Mouse (Mus musculus) left cerebral cortex, postnatal 14 days (tissue): Measurements from ENCODE around the gene Phyhd1. TPM values are rescaled to one million over a fixed set of nuclear protein-coding genes. Genes with fewer than 3 reads are reported as not detected.

ENCODE experiments used
- DNase-seq, 2 experiments: peaks; one replicate each; pipeline ENCODE4 v3.0.0; 2021 to 2022; ENCODE audit warnings: low spot score in 2 of 2, mixed read lengths in 1 of 2
- intact Hi-C: fragments of 180-260 bp; cut with DNase I; formaldehyde crosslinking; loops from one replicate; pipeline ENCODE4 v1.15.1; 2025
- long read RNA-seq, 2 experiments: library from polyadenylated mRNA; stranded (forward); transcript quantifications; one replicate each; pipeline ENCODE4 v2.0.0; 2021
- total RNA-seq, 2 experiments: library from RNA; stranded (reverse); gene quantifications; 2 replicates each; pipeline ENCODE4 v1.2.3; 2021

Phyhd1 gene
- total RNA-seq = 10 to 100 TPM; 14.1 to 25.7 TPM
- long read RNA-seq, experiment 1, partial matches to known transcripts = 0 of 1 reads
- long read RNA-seq, experiment 1, other reads (novel, unspliced or antisense) = 1 of 1 reads
- long read RNA-seq, experiment 2, partial matches to known transcripts = 0 of 2 reads
- long read RNA-seq, experiment 2, other reads (novel, unspliced or antisense) = 1 of 2 reads

GRCm38 (mm10) chr2:30265767-30266253 lies at the start of gene Phyhd1:
Gene Phyhd1, plus strand, starts transcription at chr2:30266203.
- intact Hi-C loops = loop anchor here (1.0 to 5.0 kb wide), 2 partner anchors 28 to 99 kb away; no protein-coding TSS in a partner anchor
- peak; percentile 67 to 86 for DNase-seq

- intact Hi-C loops = no loop called here
- DNase-seq = no peak
Measured at GRCm38 (mm10) chr2:30216293-30216692, 49.7 kb upstream of the Phyhd1 start.

DNA sequence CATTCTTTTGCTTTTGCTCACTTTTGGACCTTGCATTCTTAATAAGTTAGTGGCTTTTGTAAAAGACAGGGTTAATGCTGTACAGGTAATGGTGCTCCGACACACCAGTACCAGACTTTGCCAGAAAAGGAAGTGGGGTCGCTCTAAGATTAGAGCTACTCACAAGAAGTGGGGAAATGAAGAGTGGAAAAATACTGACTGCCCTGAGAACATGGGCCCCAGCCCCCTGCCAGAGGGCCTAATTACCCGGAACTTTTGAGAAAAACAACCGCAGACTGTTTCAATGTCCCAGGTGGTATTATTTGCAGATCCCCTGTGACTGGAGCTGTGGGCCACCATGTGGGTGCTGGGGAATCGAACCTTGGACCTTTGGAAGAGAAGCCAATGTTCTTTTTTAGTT lies 30.4 kb upstream of the Phyhd1 start:
- intact Hi-C loops = no loop called here
- DNase-seq = no peak

DNA sequence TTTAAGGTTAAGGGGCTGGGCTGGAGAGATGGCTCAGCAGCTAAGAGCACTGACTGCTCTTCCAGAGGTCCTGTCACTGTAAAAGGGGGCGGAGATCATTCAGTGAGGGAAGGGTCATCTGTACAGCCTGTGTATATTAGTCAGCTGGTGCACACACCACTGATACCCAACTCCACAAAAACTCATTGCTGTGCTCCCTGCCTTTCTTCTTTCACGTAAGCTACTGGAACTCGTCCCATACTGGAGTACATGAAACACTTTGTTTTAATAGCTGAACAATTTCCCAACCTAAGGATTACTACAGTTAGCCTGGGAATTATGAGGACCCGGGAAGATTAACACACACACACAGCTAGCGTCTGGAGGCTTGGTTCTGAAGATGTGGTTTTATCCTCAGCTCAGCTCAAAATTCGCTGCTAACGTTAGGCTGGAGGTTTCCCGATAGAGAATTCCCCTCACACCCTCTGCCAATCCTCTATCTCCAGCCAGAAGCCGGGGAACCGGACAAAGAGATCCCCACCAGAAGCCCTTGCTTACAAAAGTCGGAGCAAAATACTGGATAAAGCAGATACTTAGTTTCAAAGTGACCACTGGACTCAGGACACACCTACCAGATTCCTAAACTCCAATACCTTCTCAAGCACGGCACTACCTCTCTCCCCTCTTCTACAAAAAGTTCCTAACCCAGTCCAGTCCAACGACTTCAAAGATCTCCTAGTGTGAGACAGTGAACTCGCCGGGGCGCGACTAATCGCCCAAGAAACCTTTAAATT lies 29.4 kb upstream of the Phyhd1 start:
- DNase-seq = no peak
- intact Hi-C loops = loop anchor here (2.0 kb wide), 3 partner anchors 32 to 66 kb away; partner anchors contain the start of genes Endog, Kyat1 and Spout1

- DNase-seq = peak; percentile 99 to 100
- intact Hi-C loops = loop anchor here (2.0 kb wide), 3 partner anchors 33 to 67 kb away; partner anchors contain the start of genes Endog, Kyat1 and Spout1
Measured at GRCm38 (mm10) chr2:30237199-30237880, 28.7 kb upstream of the Phyhd1 start, which contains the start of gene Lrrc8a. Gene Lrrc8a, plus strand, starts transcription at chr2:30237715.

- DNase-seq = peak; percentile 63 to 66
- intact Hi-C loops = loop anchor here (1.0 to 2.0 kb wide), 4 partner anchors 27 to 67 kb away; partner anchors contain the start of genes Endog, Kyat1 and Spout1
Measured at GRCm38 (mm10) chr2:30237881-30238280, 28.1 kb upstream of the Phyhd1 start.

- intact Hi-C loops = loop anchor here (1.0 kb wide), 1 partner anchor 26 kb away; no protein-coding TSS in a partner anchor
- DNase-seq = no peak
Measured at GRCm38 (mm10) chr2:30238906-30239465, 27.0 kb upstream of the Phyhd1 start.

- intact Hi-C loops = no loop called here
- no peak for DNase-seq
Measured at GRCm38 (mm10) chr2:30239777-30240176, 26.2 kb upstream of the Phyhd1 start.

- DNase-seq = no peak
- intact Hi-C loops = no loop called here
Measured at GRCm38 (mm10) chr2:30240267-30240666, 25.7 kb upstream of the Phyhd1 start, which contains the start of gene Gm28035. Gene Gm28035, plus strand, starts transcription at chr2:30240567.

- intact Hi-C loops = no loop called here
- no peak for DNase-seq
Measured at GRCm38 (mm10) chr2:30242509-30242908, 23.5 kb upstream of the Phyhd1 start.

GRCm38 (mm10) chr2:30243391-30243790 lies 22.6 kb upstream of the Phyhd1 start:
- intact Hi-C loops = no loop called here
- no peak for DNase-seq

- intact Hi-C loops = no loop called here
- no peak for DNase-seq
Measured at GRCm38 (mm10) chr2:30244595-30245178, 21.3 kb upstream of the Phyhd1 start.

- no peak for DNase-seq
- intact Hi-C loops = no loop called here
Measured at GRCm38 (mm10) chr2:30247036-30247435, 19.0 kb upstream of the Phyhd1 start.

DNA sequence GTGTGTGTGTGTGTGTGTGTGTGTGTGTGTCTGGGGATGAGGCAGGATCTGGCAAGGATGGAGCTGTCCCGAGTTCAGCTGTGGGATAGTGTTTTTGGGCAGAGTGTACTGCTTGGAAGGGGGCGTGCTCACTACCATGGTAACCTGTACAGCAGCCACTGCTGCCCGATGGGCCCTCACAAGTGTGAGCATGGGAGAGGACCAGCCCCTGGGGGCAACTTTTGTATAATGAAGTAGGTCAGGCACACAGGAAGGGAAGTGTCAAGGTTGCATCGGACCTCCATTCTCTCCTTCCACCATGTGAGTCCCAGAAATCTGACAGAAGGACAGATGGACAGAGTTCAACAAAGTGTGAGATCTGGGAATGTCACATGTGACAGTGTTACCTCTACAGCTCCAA lies 18.3 kb upstream of the Phyhd1 start:
- no peak for DNase-seq
- intact Hi-C loops = no loop called here

GRCm38 (mm10) chr2:30249182-30249581 lies 16.8 kb upstream of the Phyhd1 start:
- DNase-seq = no peak
- intact Hi-C loops = no loop called here

GRCm38 (mm10) chr2:30250166-30251128 lies 15.6 kb upstream of the Phyhd1 start:
- no peak for DNase-seq
- intact Hi-C loops = no loop called here

GRCm38 (mm10) chr2:30251417-30252104 lies 14.4 kb upstream of the Phyhd1 start:
- intact Hi-C loops = no loop called here
- no peak for DNase-seq
